Mouse (Mus musculus) heart, postnatal 14 days (tissue): ENCODE measurements at regions not wholly inside any gene's neighbourhood (a gene's known extent, or its start where the extent isn't known, plus 50 kb on each side); places are given as distances from the start of the nearest gene placed in this dataset.
"Not testable (repeated sequence)": the region's sequence is repeated elsewhere in the genome, so short reads cannot be mapped to it uniquely, and the experiment has no call there.

ENCODE experiments used
- DNase-seq, 2 experiments: peaks; one replicate each; pipeline ENCODE4 v3.0.0; 2021 to 2022
- intact Hi-C: fragments of 180-260 bp; cut with DNase I; formaldehyde crosslinking; loops from one replicate; pipeline ENCODE4 v1.15.1; 2025

GRCm38 (mm10) chr3:50652265-50652664 lies 208.9 kb upstream of the Slc7a11 start:
- intact Hi-C loops: no loop called here
- no peak for DNase-seq

DNA sequence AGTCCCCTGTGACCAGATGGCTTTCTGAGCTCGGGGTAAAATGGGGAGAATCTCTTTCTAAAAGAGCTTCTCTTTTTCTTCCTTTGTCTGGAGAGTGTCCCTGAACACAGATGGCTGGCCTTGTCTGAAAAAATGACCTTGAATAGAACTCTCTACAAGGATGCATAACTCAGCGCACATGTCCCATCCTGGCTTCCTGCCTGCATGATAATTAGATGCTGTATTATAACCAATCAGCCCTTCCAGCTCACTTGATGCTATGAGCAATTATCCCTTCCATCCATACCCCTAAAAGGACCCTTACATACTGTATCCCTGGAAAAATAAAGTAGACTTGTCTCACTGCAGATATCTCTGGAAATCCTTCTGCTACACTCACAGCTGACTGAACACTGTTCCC lies 199.7 kb upstream of the Slc7a11 start:
- DNase-seq: no peak
- intact Hi-C loops: no loop called here

DNA sequence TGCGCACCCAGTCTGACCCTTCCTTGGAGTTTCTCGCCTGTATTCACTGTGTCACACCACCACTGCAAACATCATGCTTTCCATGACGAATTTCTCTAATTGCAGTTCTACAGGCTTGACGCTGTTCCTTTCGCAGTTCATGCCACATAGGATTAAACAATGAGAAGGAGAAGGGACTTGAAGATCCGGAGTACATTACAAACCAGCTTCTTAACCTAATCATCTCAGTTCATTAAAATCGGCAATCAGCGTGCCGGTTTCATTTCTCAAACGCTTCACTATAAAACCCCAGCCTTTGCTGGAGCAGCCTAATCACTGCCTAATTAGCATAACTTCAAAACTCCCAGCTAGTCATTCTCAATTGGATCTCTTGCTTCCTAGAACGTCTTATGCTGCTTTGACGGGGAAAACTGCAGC lies 196.5 kb upstream of the Slc7a11 start:
- DNase-seq: no peak
- intact Hi-C loops: no loop called here

- no peak for DNase-seq
- intact Hi-C loops: no loop called here
Measured at GRCm38 (mm10) chr3:50634457-50635075, 191.2 kb upstream of the Slc7a11 start.

- no peak for DNase-seq
- intact Hi-C loops: no loop called here
Measured at GRCm38 (mm10) chr3:50631286-50631685, 187.9 kb upstream of the Slc7a11 start.

- peak; percentile 3 to 10 for DNase-seq
- intact Hi-C loops: no loop called here
Measured at GRCm38 (mm10) chr3:50628092-50628696, 184.8 kb upstream of the Slc7a11 start.

GRCm38 (mm10) chr3:50621176-50621575 lies 177.8 kb upstream of the Slc7a11 start:
- intact Hi-C loops: not testable (repeated sequence)

DNA sequence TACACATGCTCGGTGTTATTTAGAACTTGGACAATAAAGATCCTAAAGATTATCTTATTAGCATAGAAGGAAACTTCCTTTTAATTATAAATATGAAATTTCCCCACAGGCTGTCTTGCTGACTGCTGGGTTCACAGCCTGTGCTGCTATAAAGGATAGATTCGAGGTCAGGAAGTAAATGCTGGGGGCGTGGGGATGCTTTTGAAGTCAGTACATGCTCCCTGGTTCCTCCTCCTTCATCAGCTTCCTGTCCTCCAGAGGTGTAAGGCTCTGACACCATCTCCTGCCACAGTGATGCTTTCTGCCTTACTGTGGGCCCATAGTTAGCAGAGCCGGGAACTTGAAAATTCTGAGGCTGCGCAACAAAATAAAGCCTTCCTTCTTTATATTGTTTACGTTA lies 175.6 kb upstream of the Slc7a11 start:
- intact Hi-C loops: no loop called here
- no peak for DNase-seq

More at GRCm38 (mm10) chr3:50621176-50621575, 177.8 kb upstream of the Slc7a11 start:
- not testable (repeated sequence) for DNase-seq

DNA sequence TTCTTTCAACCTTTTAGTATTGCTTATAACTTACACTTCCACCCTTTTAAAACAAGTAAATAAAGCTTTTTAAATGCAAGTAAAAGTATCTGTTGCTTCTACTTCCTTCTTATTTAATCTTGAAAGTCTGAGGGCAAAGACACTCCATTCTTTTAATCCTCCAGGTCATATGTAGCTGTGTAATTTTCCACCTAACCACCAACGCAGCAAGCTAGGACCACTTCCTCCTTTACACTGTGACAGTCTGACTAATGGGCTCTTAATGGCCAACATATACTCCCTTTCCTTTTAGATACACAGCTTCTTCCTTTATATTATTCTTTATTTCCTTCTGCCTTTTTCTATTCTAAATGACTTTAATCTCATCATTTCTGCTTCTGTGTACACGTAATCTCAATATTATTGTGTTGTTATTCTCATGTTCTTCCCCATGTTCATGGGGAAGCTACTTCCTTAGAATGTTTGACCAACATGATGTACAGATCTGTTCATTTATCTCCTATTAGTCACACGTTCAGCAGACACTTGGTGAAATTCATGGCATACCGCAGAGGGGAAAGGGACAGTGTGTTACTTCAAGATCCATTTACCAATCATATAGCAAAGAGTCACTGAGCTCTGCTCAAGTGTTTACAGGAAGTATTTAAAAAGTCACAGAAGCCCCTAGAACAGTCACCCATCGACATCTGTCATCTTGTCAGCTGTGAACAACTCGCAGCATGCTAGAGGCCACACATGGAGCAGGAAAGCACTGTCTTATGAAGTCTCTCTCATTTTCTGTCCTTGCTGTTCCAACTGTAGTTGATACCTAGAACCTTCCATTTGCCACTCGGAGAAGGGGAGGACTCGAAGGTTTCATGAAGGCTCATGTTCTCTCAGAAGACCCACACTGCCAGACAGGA lies 172.2 kb upstream of the Slc7a11 start:
- DNase-seq: no peak
- intact Hi-C loops: no loop called here

DNA sequence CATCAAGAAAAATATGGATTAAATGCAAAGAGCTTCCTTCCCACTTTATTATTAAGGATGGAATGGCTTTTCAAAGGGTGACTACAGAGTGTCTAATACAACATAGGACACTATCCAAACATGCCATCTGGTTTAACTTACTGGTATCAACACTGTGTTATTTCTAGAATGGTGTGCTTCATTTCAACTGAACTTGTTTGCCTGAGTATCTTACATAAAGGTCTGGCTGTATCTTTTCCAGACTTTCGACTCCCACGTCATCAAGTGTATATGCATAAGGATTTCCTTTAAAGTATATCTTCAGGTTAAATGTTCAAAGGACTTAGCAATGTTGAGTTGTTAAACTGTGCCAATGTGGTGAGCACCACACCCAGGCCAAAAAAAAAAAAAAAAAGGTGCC lies 169.6 kb upstream of the Slc7a11 start:
- intact Hi-C loops: no loop called here
- no peak for DNase-seq

- no peak for DNase-seq
- intact Hi-C loops: no loop called here
Measured at GRCm38 (mm10) chr3:50609341-50610012, 166.1 kb upstream of the Slc7a11 start.

- no peak for DNase-seq
- intact Hi-C loops: no loop called here
Measured at GRCm38 (mm10) chr3:50607736-50608135, 164.3 kb upstream of the Slc7a11 start.

GRCm38 (mm10) chr3:50606986-50607385 lies 163.6 kb upstream of the Slc7a11 start:
- DNase-seq: no peak
- intact Hi-C loops: no loop called here

DNA sequence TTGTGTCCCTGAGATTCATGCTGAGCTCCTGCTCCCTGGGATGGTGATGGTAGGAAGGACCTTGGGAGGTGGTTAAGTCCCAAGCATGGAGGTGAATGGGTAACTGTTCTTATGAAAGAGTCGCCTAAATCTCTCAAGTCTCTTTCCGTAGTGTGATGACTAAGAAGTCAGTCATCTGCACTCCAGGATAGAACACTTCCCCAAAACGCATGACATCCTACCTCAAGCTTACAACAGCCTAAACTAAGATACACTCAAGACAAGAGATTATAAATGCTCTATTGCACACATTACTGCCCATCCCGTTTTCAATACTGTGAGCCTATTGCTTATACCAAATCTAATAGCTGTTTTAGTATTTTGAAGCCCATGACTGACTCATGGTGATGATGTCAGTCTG lies 162.3 kb upstream of the Slc7a11 start:
- DNase-seq: no peak
- intact Hi-C loops: no loop called here

DNA sequence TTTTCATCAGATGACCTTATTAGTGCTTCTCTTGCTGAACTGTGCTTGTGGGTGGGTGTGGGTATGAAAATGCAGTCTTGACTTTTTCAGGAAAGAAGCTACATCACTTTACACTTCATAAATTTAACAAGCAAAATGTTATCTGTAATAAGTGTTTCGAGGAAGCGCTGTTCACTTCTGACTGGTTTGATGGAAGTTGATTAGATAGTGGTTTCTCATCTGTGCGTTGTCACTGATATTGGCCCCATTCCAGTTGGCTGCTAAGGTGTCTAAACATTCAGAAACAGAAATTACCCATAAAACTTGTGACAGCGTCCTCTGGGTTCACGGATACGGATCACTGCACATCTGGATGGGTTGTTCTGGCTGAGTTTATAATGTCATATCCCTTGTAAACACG lies 159.8 kb upstream of the Slc7a11 start:
- intact Hi-C loops: no loop called here
- no peak for DNase-seq

GRCm38 (mm10) chr3:50595732-50596131 lies 152.3 kb upstream of the Slc7a11 start:
- no peak for DNase-seq
- intact Hi-C loops: no loop called here

GRCm38 (mm10) chr3:50584323-50584722 lies 140.9 kb upstream of the Slc7a11 start:
- intact Hi-C loops: no loop called here
- DNase-seq: no peak

- no peak for DNase-seq
- intact Hi-C loops: no loop called here
Measured at GRCm38 (mm10) chr3:50583475-50583874, 140.1 kb upstream of the Slc7a11 start.

DNA sequence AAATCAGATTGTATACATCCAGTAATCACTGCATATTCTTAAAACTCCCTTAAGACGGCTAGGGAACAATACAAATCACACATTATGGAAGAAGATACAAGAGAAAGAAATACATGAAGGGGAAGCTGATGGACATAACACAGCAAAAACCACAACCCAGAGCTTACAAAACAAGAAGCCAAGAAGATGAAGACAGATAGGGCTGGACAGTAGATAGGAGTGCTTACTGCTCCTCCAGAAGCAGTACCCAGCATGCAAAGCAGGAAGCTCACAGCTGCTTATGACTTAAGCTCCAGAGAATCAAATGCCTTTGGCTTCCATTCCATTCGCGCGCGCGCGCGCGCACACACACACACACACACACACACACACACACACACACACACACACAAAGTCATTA lies 131.0 kb upstream of the Slc7a11 start:
- no peak for DNase-seq
- intact Hi-C loops: no loop called here

DNA sequence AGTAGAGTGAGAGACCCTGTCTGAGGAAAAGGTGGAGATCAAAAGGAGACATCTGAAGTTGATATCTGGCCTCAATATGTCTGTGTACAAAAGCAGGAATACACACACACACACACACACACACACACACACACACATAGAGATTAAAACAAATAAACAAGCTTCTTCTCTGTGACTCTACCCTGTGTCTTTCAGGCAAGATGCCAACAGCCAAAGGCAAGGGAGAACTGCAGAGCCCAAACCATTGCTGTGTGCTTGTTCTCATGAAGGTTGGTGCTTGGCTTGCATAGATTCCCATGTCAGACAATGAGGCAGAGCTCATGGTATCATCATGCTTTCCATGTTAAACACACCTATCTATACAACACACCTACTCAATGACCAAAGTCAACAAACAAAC lies 126.6 kb upstream of the Slc7a11 start:
- DNase-seq: no peak
- intact Hi-C loops: no loop called here

- intact Hi-C loops: no loop called here
- no peak for DNase-seq
Measured at GRCm38 (mm10) chr3:50569565-50569964, 126.2 kb upstream of the Slc7a11 start.
